Mouse (Mus musculus) stomach, embryonic 16.5 days (tissue): Measurements from ENCODE around the gene Lama2. TPM values are rescaled to one million over a fixed set of nuclear protein-coding genes. Genes with fewer than 3 reads are reported as not detected.

Experiments used
- ATAC-seq: fragments of 200-750 bp; cut with Nextera tagmentation; 2 replicates; pipeline ENCODE4 v1.8.0; 2017; ENCODE audit warnings: moderate number of reproducible peaks, moderate TSS enrichment; ENCODE audit not compliant: insufficient read depth, low FRiP score
- H3K27ac ChIP-seq: fragments of 300-500 bp; sonication (generic); 2 replicates; pipeline ENCODE4 v1.5.1; 2014; ENCODE audit warnings: low read length
- H3K27me3 ChIP-seq: fragments of 300-500 bp; sonication (generic); 2 replicates; pipeline ENCODE4 v1.6.1; 2014; ENCODE audit warnings: low read length, control low read depth, mixed read lengths; ENCODE audit not compliant: control insufficient read depth, insufficient read depth
- H3K36me3 ChIP-seq: fragments of 300-500 bp; sonication (generic); 2 replicates; pipeline ENCODE4 v1.6.1; 2014; ENCODE audit warnings: low read length; ENCODE audit not compliant: control insufficient read depth, insufficient read depth
- H3K4me1 ChIP-seq: fragments of 300-500 bp; sonication (generic); 2 replicates; pipeline ENCODE4 v1.6.1; 2014; ENCODE audit warnings: low read length, control low read depth, mixed read lengths; ENCODE audit not compliant: control insufficient read depth, insufficient read depth
- H3K4me2 ChIP-seq: fragments of 300-500 bp; sonication (generic); 2 replicates; pipeline ENCODE4 v1.6.1; 2014; ENCODE audit warnings: low read depth, low read length, mixed read lengths
- H3K4me3 ChIP-seq: fragments of 300-500 bp; sonication (generic); replicated peaks from 2 replicates; pipeline ENCODE4 v1.5.1; 2014; ENCODE audit warnings: mild to moderate bottlenecking, low read length
- H3K9ac ChIP-seq: fragments of 300-500 bp; sonication (generic); 2 replicates; pipeline ENCODE4 v1.6.1; 2014; ENCODE audit warnings: low read length
- H3K9me3 ChIP-seq: fragments of 300-500 bp; sonication (generic); replicated peaks from 2 replicates; pipeline ENCODE4 v1.6.1; 2016; ENCODE audit warnings: low read length, control low read depth; ENCODE audit not compliant: control insufficient read depth
- WGBS: fragments of 180-500 bp; shearing (Covaris S2); extraction: QIAGEN DNeasy Blood & Tissue Kit; methylation state at CpG from one replicate; pipeline ENCODE4 v1.1.7; 2014; 5-methylcytosine and 5-hydroxymethylcytosine counted together
- polyA plus RNA-seq: library from polyadenylated mRNA; unstranded; fragments of >200 nt; fragmentation: Nextera tagmentation; extraction: Ambion mirVana; gene quantifications from 2 replicates; pipeline ENCODE4 v1.2.1, GENCODE M21; 2015

Lama2 gene
- polyA plus RNA-seq, 1 experiment from 2014 or later = 19.9 TPM

DNA sequence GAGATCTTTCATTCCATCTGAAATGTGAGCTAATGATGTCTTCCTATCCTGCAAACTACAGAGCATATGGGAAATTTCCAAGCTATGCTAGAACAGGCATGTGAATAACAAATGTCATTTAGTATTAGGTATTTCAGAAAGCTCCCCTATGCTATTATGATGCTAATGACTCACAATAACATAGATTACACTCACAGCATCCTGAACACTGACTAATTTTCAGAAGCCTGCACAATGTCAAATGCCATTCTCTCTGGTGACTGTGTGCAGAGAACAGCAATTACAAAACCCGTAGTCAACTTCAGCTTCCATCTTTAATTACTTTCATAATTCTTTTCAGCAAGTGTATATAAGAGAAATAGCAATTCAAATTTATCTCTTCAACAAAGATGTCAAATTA, 596.9 kb downstream of the Lama2 start:
- no peaks in the 10 kb centered on the region for H3K36me3 ChIP-seq
- no peak for ATAC-seq
- 67% methylated on average over 1 of the region's 1 CpGs for WGBS
- no peak overlapping the region for H3K27ac ChIP-seq
- H3K9ac ChIP-seq = no peak overlapping the region
- H3K9me3 ChIP-seq = no peaks in the 10 kb centered on the region
- H3K27me3 ChIP-seq = no peaks in the 10 kb centered on the region
- H3K4me2 ChIP-seq = no peak overlapping the region
- no peak overlapping the region for H3K4me3 ChIP-seq
- H3K4me1 ChIP-seq = no peaks in the 10 kb centered on the region

DNA sequence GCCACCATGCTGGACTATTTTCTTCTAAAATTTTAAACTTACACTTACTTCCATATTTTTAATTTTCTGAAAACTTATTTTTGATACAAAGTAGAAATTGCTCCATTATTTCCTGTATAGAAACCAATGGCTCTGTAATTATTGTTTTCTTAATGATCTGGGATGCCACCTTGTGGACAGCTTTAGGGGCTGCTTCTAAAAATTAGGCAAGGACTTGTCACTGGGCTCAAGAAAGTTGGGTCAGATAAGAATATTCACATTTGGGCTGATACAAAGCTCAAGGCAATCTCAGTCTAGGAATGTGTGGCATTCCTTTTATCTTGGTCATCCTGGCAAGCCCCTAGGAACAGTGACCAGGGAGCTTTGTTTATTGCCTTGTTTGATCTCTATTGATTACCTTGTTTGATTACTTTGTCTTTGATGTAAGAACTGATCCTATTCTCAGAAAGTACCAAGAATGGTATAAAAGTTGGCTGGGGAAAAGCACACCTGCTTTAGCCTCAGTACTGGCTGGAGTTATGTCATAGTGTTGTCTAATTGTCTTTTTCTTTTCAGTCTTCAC, 606.7 kb downstream of the Lama2 start:
- Histone ChIP-seq H3K36me3 (no peaks in the 10 kb centered on the region), H3K9me3 (no peaks in the 10 kb centered on the region), H3K4me1 (no peaks in the 10 kb centered on the region), H3K27me3 (no peaks in the 10 kb centered on the region), H3K9ac (no peak overlapping the region), H3K4me3 (no peak overlapping the region), H3K4me2 (no peak overlapping the region), H3K27ac (no peak overlapping the region)
- no peak for ATAC-seq

DNA sequence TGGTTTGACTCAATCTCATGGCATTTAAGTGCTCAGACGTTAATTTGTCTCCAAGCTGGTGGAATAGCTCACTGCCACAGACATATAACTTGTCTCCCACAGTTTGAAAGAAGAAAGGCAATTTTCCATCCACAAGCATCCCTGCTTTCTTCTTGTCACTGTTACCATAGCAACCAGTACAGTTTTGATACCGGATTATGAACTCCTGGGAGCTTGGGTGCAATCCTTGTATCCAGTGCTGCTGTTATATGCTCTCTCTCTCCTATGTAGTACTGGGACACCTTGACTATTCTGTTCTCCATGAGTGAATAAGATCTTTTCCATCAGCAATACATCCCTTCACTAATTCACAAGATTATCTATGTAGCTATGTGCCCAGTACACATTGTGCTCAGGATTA, 612.2 kb downstream of the Lama2 start:
- WGBS = 75% methylated on average over 2 of the region's 2 CpGs
- Histone ChIP-seq H3K9me3 (no peaks in the 10 kb centered on the region), H3K9ac (no peak overlapping the region), H3K27ac (no peak overlapping the region), H3K4me2 (no peak overlapping the region), H3K4me1 (no peaks in the 10 kb centered on the region), H3K27me3 (no peaks in the 10 kb centered on the region), H3K36me3 (no peaks in the 10 kb centered on the region), H3K4me3 (no peak overlapping the region)
- no peak for ATAC-seq

DNA sequence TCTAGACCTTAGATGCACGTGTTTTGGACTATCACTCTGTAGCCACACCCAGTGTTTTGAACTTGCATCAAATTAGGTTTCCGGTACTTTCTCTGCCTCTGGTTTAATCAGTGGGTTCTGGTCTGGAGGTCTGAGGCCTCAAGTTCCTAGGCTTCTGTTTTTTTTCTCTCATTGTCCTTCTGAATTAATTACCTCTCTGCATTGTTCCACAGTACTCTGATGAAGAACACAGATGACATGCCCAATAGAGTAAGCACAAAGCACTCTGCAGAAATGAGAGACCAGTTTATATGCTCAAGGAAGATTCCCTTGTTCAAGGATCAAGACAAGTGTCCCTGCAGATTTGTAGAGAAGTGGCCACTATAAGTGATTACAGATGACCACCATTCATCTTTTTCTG, 613.8 kb downstream of the Lama2 start:
- H3K4me1 ChIP-seq = no peaks in the 10 kb centered on the region
- H3K4me3 ChIP-seq = no peak overlapping the region
- H3K9me3 ChIP-seq = no peaks in the 10 kb centered on the region
- no peak overlapping the region for H3K9ac ChIP-seq
- no peaks in the 10 kb centered on the region for H3K36me3 ChIP-seq
- ATAC-seq = no peak
- 65% methylated on average over 2 of the region's 2 CpGs for WGBS
- no peak overlapping the region for H3K27ac ChIP-seq
- H3K27me3 ChIP-seq = no peaks in the 10 kb centered on the region
- H3K4me2 ChIP-seq = no peak overlapping the region

DNA sequence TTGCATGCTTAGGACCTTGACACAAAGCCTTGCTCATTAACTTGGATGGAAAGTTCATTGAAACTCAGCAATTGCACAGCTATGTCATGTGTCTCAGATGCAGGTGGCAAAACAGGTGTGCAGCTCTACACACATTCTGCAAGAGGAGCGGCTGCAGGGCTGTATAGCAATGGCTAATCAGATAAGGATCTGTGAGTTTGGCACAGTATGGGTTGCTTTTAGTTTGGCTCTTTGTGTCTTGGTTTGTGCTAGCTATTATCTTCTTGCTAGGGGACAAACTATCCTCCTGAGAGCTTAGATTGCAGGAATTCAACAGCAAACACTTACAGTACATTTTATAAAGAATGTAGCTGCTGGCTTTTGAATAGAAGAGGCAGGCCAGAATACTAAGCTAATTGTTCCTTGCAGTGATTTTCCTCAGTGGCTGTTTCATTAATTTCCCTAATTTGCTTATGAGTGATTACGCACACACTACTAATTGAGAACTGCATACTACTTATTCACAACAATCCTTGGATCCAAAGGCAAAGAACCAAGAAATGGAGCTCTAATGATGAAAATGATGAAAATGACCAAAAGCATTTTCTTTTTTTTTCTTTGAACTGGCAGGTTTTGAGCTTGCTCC, 617.9 kb downstream of the Lama2 start:
- Histone ChIP-seq H3K36me3 (no peaks in the 10 kb centered on the region), H3K9me3 (no peaks in the 10 kb centered on the region), H3K27me3 (no peaks in the 10 kb centered on the region), H3K4me2 (no peak overlapping the region), H3K27ac (no peak overlapping the region), H3K9ac (no peak overlapping the region), H3K4me1 (no peaks in the 10 kb centered on the region), H3K4me3 (no peak overlapping the region)
- no peak for ATAC-seq
- 78% methylated on average over 2 of the region's 2 CpGs for WGBS

DNA sequence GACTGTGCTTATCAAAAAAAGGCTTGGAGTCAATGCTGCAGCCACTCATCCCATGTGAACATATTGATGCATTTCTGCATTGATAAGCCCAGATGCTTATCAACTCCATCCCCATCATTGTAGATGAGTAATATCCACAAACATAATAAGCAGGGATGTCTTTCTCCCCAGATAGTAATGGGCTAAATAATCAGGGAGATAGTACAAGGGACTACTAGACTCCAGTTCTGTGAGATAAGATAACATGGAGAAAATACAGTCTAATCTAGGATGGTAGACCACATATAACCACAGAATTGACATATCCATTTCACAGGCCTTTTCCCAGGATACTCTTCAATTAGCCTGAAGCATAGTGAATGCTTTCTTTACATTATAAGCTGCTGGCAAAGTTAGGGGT, 622.9 kb downstream of the Lama2 start:
- no peak for ATAC-seq
- H3K9me3 ChIP-seq = no peaks in the 10 kb centered on the region
- no peaks in the 10 kb centered on the region for H3K27me3 ChIP-seq
- H3K27ac ChIP-seq = no peak overlapping the region
- no peak overlapping the region for H3K4me2 ChIP-seq
- no peak overlapping the region for H3K9ac ChIP-seq
- no peaks in the 10 kb centered on the region for H3K4me1 ChIP-seq
- H3K36me3 ChIP-seq = no peaks in the 10 kb centered on the region
- H3K4me3 ChIP-seq = no peak overlapping the region

DNA sequence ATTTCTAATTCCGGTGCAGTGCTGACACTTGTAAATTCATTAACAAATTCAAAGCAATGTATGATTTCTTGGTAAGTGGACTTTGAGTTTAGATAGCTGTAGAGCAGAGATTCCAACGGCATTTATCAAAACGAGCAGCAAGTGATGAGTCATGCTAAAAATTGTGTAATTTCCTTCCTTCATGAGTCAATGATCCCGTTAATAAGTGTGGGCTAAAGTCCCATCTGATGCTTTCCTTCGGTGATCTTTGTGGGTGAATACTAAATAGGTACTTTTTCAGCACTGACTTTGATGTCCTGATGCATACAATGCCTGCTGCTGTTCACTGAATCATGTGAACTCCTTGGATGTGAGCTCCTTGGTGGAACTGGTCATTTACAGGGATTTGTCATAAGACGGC, 623.6 kb downstream of the Lama2 start:
- no peak overlapping the region for H3K4me3 ChIP-seq
- H3K9me3 ChIP-seq = no peaks in the 10 kb centered on the region
- no peak overlapping the region for H3K27ac ChIP-seq
- 63% methylated on average over 6 of the region's 6 CpGs for WGBS
- no peaks in the 10 kb centered on the region for H3K36me3 ChIP-seq
- ATAC-seq = 0 out of 2 replicates have a peak, but pooled peaks have one; percentile 5
- H3K27me3 ChIP-seq = no peaks in the 10 kb centered on the region
- no peak overlapping the region for H3K4me2 ChIP-seq
- no peaks in the 10 kb centered on the region for H3K4me1 ChIP-seq
- no peak overlapping the region for H3K9ac ChIP-seq

DNA sequence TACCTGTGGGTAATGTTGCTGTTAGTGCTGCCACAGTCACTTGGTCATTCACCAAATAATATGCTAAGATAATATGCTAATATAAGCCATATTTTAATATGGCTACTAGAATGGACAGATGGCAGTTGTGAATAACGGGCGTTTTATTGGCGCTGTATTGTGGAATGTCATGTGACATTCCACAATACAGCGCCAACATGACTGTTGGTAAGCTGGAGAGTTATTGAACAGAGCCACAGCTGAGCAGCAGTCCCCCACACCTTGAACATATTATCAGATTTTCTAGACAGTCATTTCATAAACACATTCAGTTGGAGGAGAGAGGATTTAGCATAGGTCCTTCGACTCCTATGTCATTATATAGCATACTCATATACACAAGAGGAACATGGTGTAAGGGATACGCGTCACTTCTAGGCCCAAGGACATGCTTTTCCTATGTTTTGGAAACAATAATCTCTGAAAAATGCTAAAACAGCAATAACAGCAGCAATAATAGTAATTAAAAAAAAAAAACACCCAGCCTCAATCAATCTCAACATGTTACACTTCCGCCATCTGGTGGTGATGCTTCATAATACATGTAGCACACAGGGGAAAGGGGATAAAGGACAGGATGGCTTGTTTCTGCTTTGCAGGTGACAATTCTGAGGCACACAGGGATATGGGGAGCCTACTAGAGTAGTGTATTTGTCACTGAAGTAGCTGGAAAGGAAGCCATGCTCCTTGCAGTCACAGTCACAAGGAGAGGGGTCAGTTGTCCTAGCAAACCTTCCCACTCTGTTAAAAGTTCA, 624.2 kb downstream of the Lama2 start:
- no peaks in the 10 kb centered on the region for H3K4me1 ChIP-seq
- H3K27me3 ChIP-seq = no peaks in the 10 kb centered on the region
- H3K9ac ChIP-seq = no peak overlapping the region
- no peak overlapping the region for H3K4me2 ChIP-seq
- ATAC-seq = peak; percentile 25; the same call in 1 of the 2 replicates
- H3K4me3 ChIP-seq = no peak overlapping the region
- no peak overlapping the region for H3K27ac ChIP-seq
- no peaks in the 10 kb centered on the region for H3K9me3 ChIP-seq
- H3K36me3 ChIP-seq = no peaks in the 10 kb centered on the region
- 72% methylated on average over 8 of the region's 8 CpGs for WGBS

DNA sequence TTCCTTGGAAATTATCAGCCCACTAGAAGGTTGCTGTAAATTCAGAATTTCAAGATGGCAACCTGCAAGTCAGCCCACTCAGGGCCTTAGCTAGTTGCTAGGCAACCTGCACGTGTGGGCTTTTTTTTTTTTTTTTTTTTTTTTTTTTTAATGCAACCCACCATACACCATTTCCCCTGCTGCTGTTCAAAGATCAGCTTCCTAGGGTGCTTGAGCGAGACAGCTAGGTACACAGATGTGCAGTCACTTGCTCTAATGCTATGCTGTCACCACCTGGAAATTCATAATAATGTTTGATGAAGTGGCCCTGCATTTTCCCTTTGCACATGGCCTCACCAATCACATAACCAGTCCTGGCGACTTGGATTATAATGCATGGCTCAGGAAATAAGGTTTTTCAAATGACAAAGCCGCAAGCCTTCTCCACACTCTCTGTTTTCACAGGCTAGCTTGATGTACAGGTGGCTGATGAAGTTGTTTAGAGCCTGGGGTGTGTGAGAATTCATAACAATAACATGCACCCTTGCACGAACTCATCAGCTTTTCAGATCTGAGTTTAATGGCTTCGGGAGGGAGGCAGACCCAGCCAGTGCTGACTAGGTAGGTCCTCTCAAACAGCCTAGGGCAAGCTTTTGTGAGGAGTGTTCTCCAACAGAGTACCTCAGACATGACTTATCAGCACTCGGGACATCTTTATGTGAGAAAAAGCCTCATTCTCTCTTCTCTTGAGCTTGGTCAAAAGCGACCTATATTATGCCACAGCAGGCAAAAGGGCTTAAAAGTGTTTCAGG, 625.4 kb downstream of the Lama2 start:
- WGBS = 68% methylated on average over 8 of the region's 8 CpGs
- H3K9me3 ChIP-seq = no peaks in the 10 kb centered on the region
- ATAC-seq = no peak
- no peaks in the 10 kb centered on the region for H3K4me1 ChIP-seq
- H3K9ac ChIP-seq = no peak overlapping the region
- H3K27ac ChIP-seq = no peak overlapping the region
- H3K36me3 ChIP-seq = no peaks in the 10 kb centered on the region
- no peak overlapping the region for H3K4me2 ChIP-seq
- H3K4me3 ChIP-seq = no peak overlapping the region
- no peaks in the 10 kb centered on the region for H3K27me3 ChIP-seq
